ENCODE assay signal across 9 mouse cellular contexts in genomic region chr2:127507077-127507774, GRCm38 (mm10). TPM values are rescaled to one million over a fixed set of nuclear protein-coding genes. Genes with fewer than 3 reads are reported as not detected.
A peak's percentile ranks its signal among the peaks of the same experiment; 100 is the strongest.
DNase-seq lines count a peak whose midpoint lies in the region; ATAC-seq and TF ChIP-seq lines count a peak whose summit lies in the region.
"Had no signal": no experiment of that assay in that cellular context is flagged by ENCODE, and none has a peak within 500 bp of the region (broad histone marks: within the 10 kb centered on the region; RNA-seq: fewer than 3 reads in every experiment).

No protein-coding gene starts in this region.

- H3K9me3 ChIP-seq in embryonic facial prominence, embryonic 14.5 days (ENCODE audit: control insufficient read depth, low read length), result no peaks in the 10 kb centered on the region
- H3K9me3 ChIP-seq in heart, postnatal 0 days (replicated peaks; ENCODE audit: control insufficient read depth, low read length), result no peaks in the 10 kb centered on the region
- no peaks in the 10 kb centered on the region for H3K9me3 ChIP-seq in liver, embryonic 16.5 days (replicated peaks; ENCODE audit: control insufficient read depth, low read length)
- H3K9me3 ChIP-seq in neural tube, embryonic 13.5 days, result no peaks in the 10 kb centered on the region
- no peaks in the 10 kb centered on the region for H3K9me3 ChIP-seq in stomach, postnatal 0 days (ENCODE audit: control insufficient read depth, low read length)
- H3K9me3 ChIP-seq: embryonic facial prominence, embryonic 12.5 days had no signal

- no peaks in the 10 kb centered on the region for H3K79me2 ChIP-seq in C2C12 (ENCODE audit: control insufficient read depth, insufficient read depth)

- no peak overlapping the region for H3K4me2 ChIP-seq in embryonic facial prominence, embryonic 14.5 days (ENCODE audit: low read depth, low read length)
- no peak overlapping the region for H3K4me2 ChIP-seq in heart, postnatal 0 days (ENCODE audit: low read depth, low read length)
- no peak overlapping the region for H3K4me2 ChIP-seq in liver, embryonic 16.5 days (ENCODE audit: low read depth, low read length)
- no peak overlapping the region for H3K4me2 ChIP-seq in neural tube, embryonic 13.5 days
- no peak overlapping the region for H3K4me2 ChIP-seq in stomach, postnatal 0 days (replicated peaks; ENCODE audit: low read depth)
- H3K4me2 ChIP-seq: embryonic facial prominence, embryonic 12.5 days had no signal

- peaks cover 70% of the 10 kb centered on the region for H3K27me3 ChIP-seq in C2C12 (ENCODE audit: control insufficient read depth, insufficient read depth, insufficient read length)
- no peaks in the 10 kb centered on the region for H3K27me3 ChIP-seq in embryonic facial prominence, embryonic 14.5 days (replicated peaks; ENCODE audit: control insufficient read depth, insufficient read depth, low read length)
- peaks cover 21% of the 10 kb centered on the region; the same call in 1 of the 2 replicates for H3K27me3 ChIP-seq in heart, postnatal 0 days (ENCODE audit: control insufficient read depth, insufficient read depth, low read length)
- no peaks in the 10 kb centered on the region for H3K27me3 ChIP-seq in liver, embryonic 16.5 days (ENCODE audit: control insufficient read depth, insufficient read depth, low read depth, low read length)
- H3K27me3 ChIP-seq in neural tube, embryonic 13.5 days, result no peaks in the 10 kb centered on the region
- no peaks in the 10 kb centered on the region for H3K27me3 ChIP-seq in stomach, postnatal 0 days (ENCODE audit: control insufficient read depth, insufficient read depth, low read length)
- H3K27me3 ChIP-seq: embryonic facial prominence, embryonic 12.5 days had no signal

- peak; percentile 70 for ATAC-seq in embryonic facial prominence, embryonic 14.5 days (ENCODE audit: low read depth)
- ATAC-seq in heart, postnatal 0 days (ENCODE audit: insufficient read depth, low read depth), result peak; percentile 49; the same call in 1 of the 2 replicates
- ATAC-seq in liver, embryonic 16.5 days (ENCODE audit: low read depth), result peak; percentile 31; the same call in 1 of the 2 replicates
- ATAC-seq in neural tube, embryonic 13.5 days (ENCODE audit: low read depth), result peak; percentile 71
- ATAC-seq in stomach, postnatal 0 days (ENCODE audit: low FRiP score, low TSS enrichment), result peak; percentile 62

- no peaks in the 10 kb centered on the region for H3K36me3 ChIP-seq in C2C12 (ENCODE audit: control insufficient read depth, insufficient read depth)
- no peaks in the 10 kb centered on the region for H3K36me3 ChIP-seq in embryonic facial prominence, embryonic 14.5 days (ENCODE audit: control insufficient read depth, insufficient read depth, low read length)
- H3K36me3 ChIP-seq in heart, postnatal 0 days (replicated peaks; ENCODE audit: control insufficient read depth, insufficient read depth, low read length), result no peaks in the 10 kb centered on the region
- no peaks in the 10 kb centered on the region for H3K36me3 ChIP-seq in liver, embryonic 16.5 days (ENCODE audit: control insufficient read depth, insufficient read depth)
- H3K36me3 ChIP-seq in neural tube, embryonic 13.5 days, result no peaks in the 10 kb centered on the region
- no peaks in the 10 kb centered on the region for H3K36me3 ChIP-seq in stomach, postnatal 0 days (ENCODE audit: control insufficient read depth, insufficient read depth, low read length)
- H3K36me3 ChIP-seq: embryonic facial prominence, embryonic 12.5 days had no signal

- H3K27ac ChIP-seq in embryonic facial prominence, embryonic 14.5 days (replicated peaks; ENCODE audit: low read depth, low read length), result peak overlapping the region; percentile 34
- H3K27ac ChIP-seq in heart, postnatal 0 days (ENCODE audit: low read depth), result no peak overlapping the region
- no peak overlapping the region for H3K27ac ChIP-seq in liver, embryonic 16.5 days (ENCODE audit: low read length)
- no peak overlapping the region for H3K27ac ChIP-seq in neural tube, embryonic 13.5 days (replicated peaks)
- peak overlapping the region; percentile 71 for H3K27ac ChIP-seq in stomach, postnatal 0 days (replicated peaks)

- peak; percentile 55 to 68 for DNase-seq in adrenal gland, postnatal 4 days (ENCODE audit: low spot score in 2 of 2)
- DNase-seq in embryonic facial prominence, embryonic 14.5 days (ENCODE audit: low spot score), result peak; percentile 77
- peak; percentile 51 for DNase-seq in heart, postnatal 0 days (ENCODE audit: low spot score)
- peak; percentile 65 to 91 for DNase-seq in kidney, postnatal 36 days
- peak; percentile 84 for DNase-seq in stomach, postnatal 0 days (ENCODE audit: low spot score)

- no peak overlapping the region for H3ac ChIP-seq in C2C12 (ENCODE audit: control insufficient read depth, insufficient read length, low read depth)

- WGBS in embryonic facial prominence, embryonic 14.5 days, result 23% methylated on average over 7 of the region's 7 CpGs
- WGBS in heart, postnatal 0 days, result 25% methylated on average over 7 of the region's 7 CpGs
- WGBS in liver, embryonic 16.5 days (ENCODE audit: insufficient replicate concordance), result 24% methylated on average over 7 of the region's 7 CpGs
- 32% methylated on average over 7 of the region's 7 CpGs for WGBS in neural tube, embryonic 13.5 days
- 23% methylated on average over 7 of the region's 7 CpGs for WGBS in stomach, postnatal 0 days

- no peak overlapping the region for H3K4me3 ChIP-seq in C2C12 (ENCODE audit: insufficient read depth, poor library complexity, severe bottlenecking)
- no peak overlapping the region for H3K4me3 ChIP-seq in embryonic facial prominence, embryonic 14.5 days (ENCODE audit: low read depth, low read length)
- H3K4me3 ChIP-seq in heart, postnatal 0 days (ENCODE audit: low read depth, low read length), result no peak overlapping the region
- no peak overlapping the region for H3K4me3 ChIP-seq in liver, embryonic 16.5 days (ENCODE audit: low read depth, low read length)
- no peak overlapping the region for H3K4me3 ChIP-seq in neural tube, embryonic 13.5 days
- no peak overlapping the region for H3K4me3 ChIP-seq in stomach, postnatal 0 days (ENCODE audit: low read depth, low read length)
- H3K4me3 ChIP-seq: embryonic facial prominence, embryonic 12.5 days had no signal

- TF ChIP-seq CTCF in C2C12 (IDR thresholded peaks at IDR 0.05; ENCODE audit: control insufficient read depth, insufficient read depth, insufficient read length), result peak; percentile 60
- peak; percentile 95 for TF ChIP-seq CTCF in heart, postnatal 0 days (IDR thresholded peaks at IDR 0.05; ENCODE audit: low read depth)
- peak; percentile 96 for TF ChIP-seq CTCF in stomach, postnatal 0 days (IDR thresholded peaks at IDR 0.05; ENCODE audit: low read depth)

- TF ChIP-seq EP300 in heart, postnatal 0 days (IDR thresholded peaks at IDR 0.05; ENCODE audit: low read depth), result no peak
- TF ChIP-seq EP300 in stomach, postnatal 0 days (optimal IDR thresholded peaks at IDR 0.05), result no peak

- no peaks in the 10 kb centered on the region; the same call in 1 of the 2 replicates for H3K4me1 ChIP-seq in embryonic facial prominence, embryonic 14.5 days (ENCODE audit: control insufficient read depth, insufficient read depth, low read length)
- no peaks in the 10 kb centered on the region for H3K4me1 ChIP-seq in heart, postnatal 0 days (ENCODE audit: control insufficient read depth, insufficient read depth)
- H3K4me1 ChIP-seq in liver, embryonic 16.5 days (ENCODE audit: control insufficient read depth, low read depth, low read length), result peaks cover 9% of the 10 kb centered on the region
- peaks cover 24% of the 10 kb centered on the region for H3K4me1 ChIP-seq in neural tube, embryonic 13.5 days (replicated peaks)
- no peaks in the 10 kb centered on the region for H3K4me1 ChIP-seq in stomach, postnatal 0 days (replicated peaks; ENCODE audit: control insufficient read depth, insufficient read depth)

- H3K9ac ChIP-seq in embryonic facial prominence, embryonic 14.5 days (ENCODE audit: low read depth, low read length), result no peak overlapping the region
- no peak overlapping the region for H3K9ac ChIP-seq in heart, postnatal 0 days (replicated peaks; ENCODE audit: low read depth, low read length)
- H3K9ac ChIP-seq in liver, embryonic 16.5 days (ENCODE audit: low read depth, low read length), result no peak overlapping the region
- no peak overlapping the region for H3K9ac ChIP-seq in neural tube, embryonic 13.5 days
- no peak overlapping the region for H3K9ac ChIP-seq in stomach, postnatal 0 days (ENCODE audit: low read length)
- H3K9ac ChIP-seq: embryonic facial prominence, embryonic 12.5 days had no signal

- H3K79me3 ChIP-seq in C2C12 (ENCODE audit: low read depth), result no peaks in the 10 kb centered on the region

TF ChIP-seq in C2C12, 6 proteins besides CTCF, POLR2A, EP300 and RAD21 (continues in another document):
- no peak for TF ChIP-seq MYOD1 (IDR thresholded peaks at IDR 0.05; ENCODE audit: control insufficient read depth, insufficient read length, low read depth)
- no peak for TF ChIP-seq MAX (IDR thresholded peaks at IDR 0.05)
- no peak for TF ChIP-seq FOSL1 (IDR thresholded peaks at IDR 0.05; ENCODE audit: insufficient read depth, low read length, poor library complexity, severe bottlenecking)
- TF ChIP-seq CEBPB (IDR thresholded peaks at IDR 0.05; ENCODE audit: low read depth), result no peak
- TF ChIP-seq USF1 (IDR thresholded peaks at IDR 0.05; ENCODE audit: low read depth), result no peak

RNA-seq across cellular contexts. Expression of gene Kcnip3, which starts 14.7 kb away (rescaled TPM):
- polyA plus RNA-seq in C2C12 (2012; fragmentation: generic; extraction: Trizol), result 0.33 TPM
- 1 to 10 TPM; 5.1 to 5.4 TPM for total RNA-seq in adrenal gland, postnatal 4 days (2021)
- 5.6 and 6.1 TPM in 2 replicates for polyA plus RNA-seq in embryonic facial prominence, embryonic 14.5 days (2014; fragmentation: Nextera tagmentation; extraction: Ambion mirVana)
- total RNA-seq in heart, postnatal 0 days (2014; rRNA removed; ENCODE audit: low replicate concordance), result 3.5 and 7.9 TPM in 2 replicates
- 0.20 and 0.40 TPM in 2 replicates for polyA plus RNA-seq in heart, postnatal 0 days (2015; fragmentation: Nextera tagmentation; extraction: Ambion mirVana)
- polyA plus RNA-seq in liver, embryonic 16.5 days (2015; fragmentation: Nextera tagmentation; extraction: Ambion mirVana), result 0.23 and 0.31 TPM in 2 replicates
- polyA plus RNA-seq in neural tube, embryonic 13.5 days (2015; fragmentation: Nextera tagmentation; extraction: Ambion mirVana), result 3.1 and 3.9 TPM in 2 replicates
- 1.2 TPM in 2 replicates for polyA plus RNA-seq in stomach, postnatal 0 days (2015; fragmentation: Nextera tagmentation; extraction: Ambion mirVana)

RNA-seq across cellular contexts. Expression of gene Prom2, which starts 34.0 kb away (rescaled TPM):
- polyA plus RNA-seq in C2C12 (2012; fragmentation: generic; extraction: Trizol), result not detected
- under 1 TPM; 0.34 to 0.81 TPM for total RNA-seq in adrenal gland, postnatal 4 days (2021)
- polyA plus RNA-seq in embryonic facial prominence, embryonic 14.5 days (2014; fragmentation: Nextera tagmentation; extraction: Ambion mirVana), result 3.3 and 4.1 TPM in 2 replicates
- total RNA-seq in heart, postnatal 0 days (2014; rRNA removed; ENCODE audit: low replicate concordance), result 0.04 and 6.0 TPM in 2 replicates
- 0.03 and 0.08 TPM in 2 replicates for polyA plus RNA-seq in heart, postnatal 0 days (2015; fragmentation: Nextera tagmentation; extraction: Ambion mirVana)
- polyA plus RNA-seq in liver, embryonic 16.5 days (2015; fragmentation: Nextera tagmentation; extraction: Ambion mirVana), result 0.05 TPM in 1 of 2 replicates, not detected in the other
- not detected in 2 replicates for polyA plus RNA-seq in neural tube, embryonic 13.5 days (2015; fragmentation: Nextera tagmentation; extraction: Ambion mirVana)
- 17.2 and 20.5 TPM in 2 replicates for polyA plus RNA-seq in stomach, postnatal 0 days (2015; fragmentation: Nextera tagmentation; extraction: Ambion mirVana)

Comparison
In these comparisons a context has a peak if more than half of its experiments do, and no peak if none do; other contexts are left out.
1. H3K27ac ChIP-seq: peak in embryonic facial prominence, embryonic 14.5 days (single experiment) and stomach, postnatal 0 days (single experiment); none in heart, postnatal 0 days (single experiment), liver, embryonic 16.5 days (single experiment) and neural tube, embryonic 13.5 days (single experiment).
2. Peak in every context shown above with its lines, with median percentiles within 50 percentile points of each other: CTCF ChIP-seq, DNase-seq and ATAC-seq.